Mouse (Mus musculus) adrenal gland, postnatal 4 days (tissue): ENCODE measurements around the gene Zer1. TPM values are rescaled to one million over a fixed set of nuclear protein-coding genes. Genes with fewer than 3 reads are reported as not detected.

Source experiments
- DNase-seq, 2 experiments: peaks; one replicate each; pipeline ENCODE4 v3.0.0; 2021 to 2022; ENCODE audit warnings: low spot score in 2 of 2, mixed read lengths in 2 of 2
- total RNA-seq, 2 experiments: library from RNA; stranded (reverse); gene quantifications; 2 replicates each; pipeline ENCODE4 v1.2.3; 2021

Zer1 gene
- total RNA-seq, 2 experiments from 2014 or later: 55.4 to 56.2 TPM

- DNase-seq: no peak
These were observed 5.8 kb upstream of the Zer1 start for GRCm38 (mm10) chr2:30130156-30130555.

GRCm38 (mm10) chr2:30128789-30129188, 4.4 kb upstream of the Zer1 start:
- no peak for DNase-seq

DNA sequence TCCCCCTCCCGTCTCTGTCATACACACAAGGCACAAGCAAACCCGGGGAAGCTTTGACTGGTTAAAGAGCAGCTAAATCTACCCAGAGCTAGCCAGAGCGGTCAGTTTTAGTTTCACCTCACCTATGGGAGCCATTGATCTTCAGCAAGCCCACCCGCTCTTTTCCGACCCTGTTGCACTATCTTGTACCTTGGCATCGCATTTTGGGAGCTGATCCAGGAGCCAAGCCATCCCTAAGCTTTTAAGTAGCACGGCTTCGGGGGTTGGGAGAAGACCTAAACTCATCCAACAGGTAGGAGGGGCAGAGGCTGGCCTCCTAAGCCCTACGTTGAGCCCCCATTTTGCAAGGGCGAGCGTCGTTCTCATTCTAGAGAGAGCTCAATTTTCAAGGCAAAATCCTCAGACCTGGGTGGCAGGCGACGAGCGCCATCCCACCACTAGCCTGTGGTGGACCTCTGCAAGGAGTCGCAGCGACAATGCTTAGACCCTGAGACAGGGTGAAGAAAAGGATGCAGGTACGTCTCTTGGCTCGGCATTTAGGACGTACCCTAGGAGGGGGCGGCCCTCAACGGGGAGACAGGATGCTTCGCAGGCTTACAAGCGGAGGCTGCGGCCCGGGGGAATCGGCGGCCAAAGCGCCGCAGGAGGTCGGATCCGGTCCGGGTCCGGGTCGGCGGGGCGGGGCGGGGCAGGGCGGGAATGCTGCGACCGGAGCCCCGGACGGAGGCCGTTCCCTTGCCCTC, 485 bp downstream of the Zer1 start:
- no peak for DNase-seq

- no peak for DNase-seq
These were observed 1.6 kb downstream of the Zer1 start for GRCm38 (mm10) chr2:30122766-30123165.

- no peak for DNase-seq
These were observed 4.1 kb downstream of the Zer1 start for GRCm38 (mm10) chr2:30120269-30120668.

GRCm38 (mm10) chr2:30119641-30120051, 4.7 kb downstream of the Zer1 start:
- DNase-seq: no peak

- DNase-seq: no peak
These were observed 11.8 kb downstream of the Zer1 start for GRCm38 (mm10) chr2:30112564-30112963.

- DNase-seq: no peak
These were observed 12.9 kb downstream of the Zer1 start for GRCm38 (mm10) chr2:30111500-30111899.

DNA sequence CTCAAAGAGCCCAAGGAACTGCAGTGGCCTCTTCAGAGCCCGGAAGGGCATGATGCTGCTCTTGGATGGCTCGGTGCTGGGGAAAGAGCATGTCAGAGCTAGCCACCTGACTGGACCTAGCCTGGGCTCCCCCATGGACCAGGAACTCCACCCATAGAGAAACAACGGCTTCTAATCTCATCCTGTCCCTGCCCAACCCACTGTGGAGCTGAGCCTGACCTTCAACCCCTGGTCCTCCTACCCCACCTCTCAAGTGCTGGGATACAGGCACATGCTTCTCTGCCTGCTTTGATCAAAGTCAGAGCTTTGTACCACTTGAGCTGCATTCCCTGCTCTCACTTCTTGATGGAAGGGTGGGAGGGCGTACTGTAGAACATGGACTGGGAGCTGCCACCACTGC, 16.1 kb downstream of the Zer1 start:
- DNase-seq: no peak

DNA sequence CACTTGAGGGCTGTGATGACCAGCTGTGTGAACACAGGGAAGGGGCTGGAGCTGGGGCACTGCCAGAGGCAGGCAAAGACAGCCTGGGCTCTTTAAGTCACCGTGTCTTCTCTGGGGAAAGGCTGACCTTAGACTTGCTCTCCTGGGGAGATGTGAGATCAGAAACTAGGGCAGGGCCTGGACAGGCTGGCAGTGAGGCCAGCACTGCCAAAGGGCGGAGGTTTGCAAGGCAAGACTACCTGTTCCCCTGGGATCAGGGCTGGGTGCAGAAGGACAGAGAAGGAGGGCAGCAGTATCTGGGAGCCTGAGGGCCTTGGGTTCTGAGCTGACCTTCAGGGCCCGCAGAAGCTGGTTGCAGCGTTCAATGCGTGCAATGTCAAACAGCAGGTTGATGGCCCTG, 16.7 kb downstream of the Zer1 start:
- no peak for DNase-seq

DNA sequence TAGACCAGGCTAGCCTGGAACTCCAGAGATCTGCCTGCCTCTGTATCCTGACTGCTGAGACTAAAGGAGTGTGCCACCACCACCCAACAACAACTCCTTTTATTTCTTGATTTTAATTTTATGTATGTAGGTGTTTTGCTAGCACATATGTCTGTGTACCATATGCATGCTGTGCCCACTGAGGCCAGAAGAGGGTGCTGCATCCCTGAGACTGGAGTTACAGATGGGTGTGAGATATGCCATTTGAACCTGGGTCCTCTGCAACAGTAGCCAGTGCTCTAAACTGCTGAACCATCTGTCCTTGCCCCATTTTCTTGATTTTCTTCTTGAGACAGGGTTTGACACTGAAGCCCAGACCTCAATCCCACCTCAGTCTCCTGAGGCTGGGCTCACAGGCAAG, 18.0 kb downstream of the Zer1 start:
- no peak for DNase-seq

GRCm38 (mm10) chr2:30100214-30100613, 24.2 kb downstream of the Zer1 start:
- no peak for DNase-seq

- peak in 1 of 2 experiments; percentile 24 for DNase-seq
These were observed 28.4 kb downstream of the Zer1 start for GRCm38 (mm10) chr2:30095882-30096527.

GRCm38 (mm10) chr2:30094208-30094588, 30.2 kb downstream of the Zer1 start:
- DNase-seq: no peak

DNA sequence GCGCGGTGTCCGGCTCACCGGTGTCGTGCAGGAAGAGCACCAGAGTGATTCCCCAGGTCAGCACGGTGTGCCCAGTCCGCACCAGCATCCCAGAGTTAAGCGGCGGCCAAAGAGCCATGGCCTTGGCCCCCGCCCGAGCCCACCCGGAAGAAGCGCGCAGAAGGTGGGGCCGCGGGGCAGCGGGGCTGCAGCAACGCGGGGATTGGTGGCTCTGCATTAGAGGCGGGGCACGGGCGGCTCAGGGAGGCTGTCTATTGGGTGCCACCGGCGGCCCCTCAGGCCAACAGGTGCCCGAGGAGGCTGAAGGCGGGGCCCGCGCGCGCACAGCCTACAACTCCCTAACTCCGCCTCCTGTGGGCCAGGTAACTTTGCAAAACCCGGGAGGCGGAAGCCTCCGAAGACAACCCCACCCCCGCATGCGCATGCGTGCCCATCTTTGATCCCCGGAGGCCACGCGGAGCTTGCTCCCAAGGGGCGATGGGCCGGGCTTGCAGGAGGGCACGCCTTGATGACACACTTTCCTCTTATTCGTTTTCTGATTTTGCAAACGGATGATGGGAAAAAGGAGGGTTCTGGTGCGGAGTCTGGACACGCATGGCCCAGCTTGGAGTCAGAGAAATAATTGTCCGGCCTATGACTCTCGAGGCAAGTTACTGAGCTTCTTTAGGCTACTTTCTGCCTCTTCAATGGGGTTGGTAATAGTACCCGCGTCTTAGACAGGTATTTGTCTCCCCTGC, 30.7 kb downstream of the Zer1 start, which contains the start of gene Zdhhc12:
Gene Zdhhc12, minus strand, starts transcription at position 178 of the 737 bp plus-strand sequence.
- peak; percentile 81 to 92 for DNase-seq

DNA sequence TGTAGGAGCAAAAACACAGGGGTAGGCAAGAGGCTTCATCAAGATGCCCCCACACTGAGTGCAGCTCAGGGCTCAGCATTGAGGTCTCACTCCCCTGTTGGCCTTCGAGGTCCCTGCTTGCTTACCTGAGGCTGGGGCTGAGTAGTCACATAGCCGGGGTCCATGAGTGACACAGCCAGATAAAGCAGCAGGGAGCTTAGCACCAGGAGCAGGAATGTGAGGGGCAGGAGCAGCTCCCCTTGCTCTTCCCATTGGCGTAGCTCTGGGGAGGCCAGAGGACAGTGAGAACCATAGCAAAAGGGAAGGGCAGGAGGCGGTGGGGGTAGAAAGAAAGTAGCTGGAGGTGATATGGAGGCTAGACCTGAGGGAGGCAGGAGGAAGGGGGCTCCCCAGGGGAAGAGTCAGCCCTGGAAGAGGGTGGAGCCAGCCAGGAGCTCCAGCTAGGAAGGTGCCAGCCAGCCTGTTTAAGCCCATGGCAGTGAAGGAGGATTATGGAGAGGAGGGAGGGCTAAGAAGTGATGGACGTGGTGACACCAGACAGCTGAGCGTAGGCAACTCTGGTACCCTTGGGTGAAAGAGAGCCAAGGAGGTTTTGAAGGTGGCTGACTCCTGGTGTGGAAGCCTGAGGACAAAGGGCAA, 32.0 kb downstream of the Zer1 start:
- no peak for DNase-seq

DNA sequence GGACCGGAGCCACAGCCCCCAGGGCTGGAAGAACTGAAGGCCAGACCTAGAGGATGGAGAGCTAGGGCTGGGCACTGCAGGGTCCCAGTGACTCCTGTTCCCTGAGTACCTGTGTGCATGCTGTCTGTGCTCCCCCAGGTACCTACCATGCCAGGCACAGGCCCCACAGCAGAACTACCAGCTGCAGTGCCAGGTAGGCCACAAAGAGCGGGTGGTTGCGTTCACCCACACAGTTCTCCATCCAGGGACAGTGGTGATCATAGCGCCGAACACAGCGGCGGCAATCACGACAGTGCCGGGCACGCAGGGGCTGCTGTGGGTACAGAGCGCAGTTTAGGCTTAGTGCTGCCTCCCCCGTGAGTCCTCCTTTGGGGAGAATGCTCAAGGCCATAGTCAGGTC, 32.9 kb downstream of the Zer1 start:
- DNase-seq: no peak

- DNase-seq: no peak
These were observed 37.1 kb downstream of the Zer1 start for GRCm38 (mm10) chr2:30087310-30087709.

DNA sequence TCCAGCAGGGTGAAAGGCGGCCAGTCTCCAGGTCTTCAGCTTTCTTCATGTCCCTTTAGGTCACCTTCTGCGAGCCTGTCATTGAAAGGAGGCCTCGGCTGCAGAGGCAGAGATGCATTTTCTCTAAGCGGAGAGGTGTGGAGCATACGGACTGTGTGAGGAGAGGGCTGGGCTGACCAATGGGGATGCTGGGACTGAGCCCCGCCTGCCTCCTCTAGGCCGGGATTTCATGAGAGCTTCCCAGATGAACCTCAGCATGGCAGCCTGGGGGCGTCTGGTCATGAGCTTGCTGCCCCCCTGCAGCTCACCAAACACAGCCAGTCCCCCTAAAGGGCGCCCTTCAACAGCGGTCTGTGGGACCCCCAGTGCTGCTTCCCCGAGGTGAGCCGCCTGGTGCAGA, 39.8 kb downstream of the Zer1 start:
- no peak for DNase-seq

DNA sequence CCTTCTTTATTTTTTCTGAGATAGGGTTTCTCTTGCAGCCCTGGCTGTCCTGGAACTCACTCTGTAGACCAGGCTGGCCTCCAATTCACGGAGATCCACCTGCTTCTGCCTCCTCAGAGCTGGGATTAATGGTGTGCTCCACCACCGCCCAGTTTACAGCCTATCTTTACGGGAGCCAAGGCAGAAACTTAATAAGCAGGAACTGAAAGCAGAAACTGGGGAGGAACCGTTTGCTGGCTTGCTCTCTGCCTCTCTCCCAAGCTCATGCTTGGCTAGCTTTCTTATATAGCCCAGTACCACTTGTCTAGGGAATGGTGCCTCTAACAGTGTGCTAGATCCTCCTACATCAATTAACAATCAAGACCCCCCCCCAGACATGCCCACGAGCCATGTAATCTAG, 40.3 kb downstream of the Zer1 start:
- no peak for DNase-seq

- no peak for DNase-seq
These were observed 44.1 kb downstream of the Zer1 start for GRCm38 (mm10) chr2:30080181-30080800.
